Mouse (Mus musculus) frontal cortex, postnatal 10 days (tissue): ENCODE results near the gene Taok3.

ENCODE experiments used
- DNase-seq, 2 experiments: peaks; one replicate each; pipeline ENCODE4 v3.0.0; 2022; ENCODE audit warnings: low spot score in 2 of 2, mixed read lengths in 1 of 2

Taok3 gene

GRCm38 (mm10) chr5:117143721-117144135 lies 23.8 kb downstream of the Taok3 start:
- no peak for DNase-seq

GRCm38 (mm10) chr5:117146165-117146564 lies 26.2 kb downstream of the Taok3 start:
- DNase-seq: no peak

GRCm38 (mm10) chr5:117147187-117148095 lies 27.5 kb downstream of the Taok3 start:
- no peak for DNase-seq

- DNase-seq: no peak
These were observed 29.4 kb downstream of the Taok3 start for GRCm38 (mm10) chr5:117149054-117149942.

GRCm38 (mm10) chr5:117150068-117150467 lies 30.1 kb downstream of the Taok3 start:
- DNase-seq: no peak

GRCm38 (mm10) chr5:117152944-117153343 lies 33.0 kb downstream of the Taok3 start:
- DNase-seq: no peak

GRCm38 (mm10) chr5:117153527-117154091 lies 33.7 kb downstream of the Taok3 start:
- no peak for DNase-seq

GRCm38 (mm10) chr5:117158335-117159018 lies 38.5 kb downstream of the Taok3 start:
- no peak for DNase-seq

- DNase-seq: no peak
These were observed 39.4 kb downstream of the Taok3 start for GRCm38 (mm10) chr5:117159326-117159725.

- DNase-seq: no peak
These were observed 39.9 kb downstream of the Taok3 start for GRCm38 (mm10) chr5:117159805-117160291.

- DNase-seq: no peak
These were observed 40.6 kb downstream of the Taok3 start for GRCm38 (mm10) chr5:117160499-117160898.

GRCm38 (mm10) chr5:117163790-117164189 lies 43.9 kb downstream of the Taok3 start:
- no peak for DNase-seq

- DNase-seq: no peak
These were observed 44.6 kb downstream of the Taok3 start for GRCm38 (mm10) chr5:117164516-117164915.

- no peak for DNase-seq
These were observed 45.0 kb downstream of the Taok3 start for GRCm38 (mm10) chr5:117164923-117165322.

- DNase-seq: no peak
These were observed 46.0 kb downstream of the Taok3 start for GRCm38 (mm10) chr5:117165946-117166345.

GRCm38 (mm10) chr5:117166811-117167365 lies 47.0 kb downstream of the Taok3 start:
- DNase-seq: no peak

GRCm38 (mm10) chr5:117168351-117169100 lies 48.6 kb downstream of the Taok3 start:
- no peak for DNase-seq

- DNase-seq: no peak
These were observed 54.1 kb downstream of the Taok3 start for GRCm38 (mm10) chr5:117174057-117174456.

GRCm38 (mm10) chr5:117175896-117176295 lies 56.0 kb downstream of the Taok3 start:
- DNase-seq: no peak

GRCm38 (mm10) chr5:117178079-117178478 lies 58.1 kb downstream of the Taok3 start:
- DNase-seq: no peak
